Mouse (Mus musculus): ENCODE data around the gene Adamts17.
A peak's percentile ranks its signal among the peaks of the same experiment; 100 is the strongest.

The Adamts17 gene

GRCm38 (mm10) chr7:66933251-66933650 is 93.7 kb downstream of the Adamts17 start:
- DNase-seq (ENCODE audit: low spot score in 2 of 2) = no peak

DNA sequence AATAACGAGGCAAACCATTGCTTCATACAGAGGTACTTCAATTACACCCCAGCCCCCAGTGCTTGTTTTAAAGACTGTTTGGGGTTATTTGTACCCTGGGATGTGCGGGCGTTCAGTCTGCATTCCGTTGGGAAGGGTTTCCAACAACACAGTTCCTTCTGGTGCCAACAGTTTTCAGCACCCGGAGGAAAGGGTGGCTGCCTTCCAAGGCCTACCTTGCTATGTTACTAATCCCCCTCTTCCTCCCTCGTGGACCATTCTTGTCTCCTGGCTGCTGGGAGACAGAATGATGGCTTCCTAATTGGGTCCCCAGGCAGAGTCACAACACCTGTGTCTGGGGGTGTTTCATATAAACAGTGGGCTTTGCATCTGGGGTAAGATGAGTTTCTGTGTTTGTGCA is 94.5 kb downstream of the Adamts17 start:
- no peak for DNase-seq (ENCODE audit: low spot score in 2 of 2)

DNA sequence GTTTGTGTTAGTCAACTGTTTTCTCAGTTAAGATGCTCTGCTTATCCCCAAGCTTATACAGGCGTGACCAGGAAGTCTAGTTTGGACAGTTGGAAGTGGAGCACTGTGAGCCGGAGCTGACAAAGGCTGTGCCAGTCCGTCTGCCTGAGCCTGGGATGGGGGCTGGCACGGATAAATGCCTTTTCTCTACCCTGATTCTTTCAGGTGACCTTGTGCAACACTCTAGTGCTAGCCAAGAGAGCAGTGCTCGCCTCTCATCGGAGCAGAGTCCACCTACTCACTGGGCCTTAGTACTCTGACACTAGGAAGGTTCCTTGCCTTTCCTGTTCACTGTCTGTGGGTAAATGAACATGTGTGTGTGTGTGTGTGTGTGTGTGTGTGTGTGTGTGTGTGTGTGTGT is 95.5 kb downstream of the Adamts17 start:
- no peak for DNase-seq (ENCODE audit: low spot score in 2 of 2)

- DNase-seq (ENCODE audit: low spot score in 2 of 2) = no peak
These were observed 96.7 kb downstream of the Adamts17 start for GRCm38 (mm10) chr7:66936042-66936755.

GRCm38 (mm10) chr7:66936911-66937310 is 97.4 kb downstream of the Adamts17 start:
- no peak for DNase-seq (ENCODE audit: low spot score in 2 of 2)

- no peak for DNase-seq (ENCODE audit: low spot score in 2 of 2)
These were observed 99.7 kb downstream of the Adamts17 start for GRCm38 (mm10) chr7:66938988-66939783.

- no peak for DNase-seq (ENCODE audit: low spot score in 2 of 2)
These were observed 101.2 kb downstream of the Adamts17 start for GRCm38 (mm10) chr7:66940761-66941160.

DNA sequence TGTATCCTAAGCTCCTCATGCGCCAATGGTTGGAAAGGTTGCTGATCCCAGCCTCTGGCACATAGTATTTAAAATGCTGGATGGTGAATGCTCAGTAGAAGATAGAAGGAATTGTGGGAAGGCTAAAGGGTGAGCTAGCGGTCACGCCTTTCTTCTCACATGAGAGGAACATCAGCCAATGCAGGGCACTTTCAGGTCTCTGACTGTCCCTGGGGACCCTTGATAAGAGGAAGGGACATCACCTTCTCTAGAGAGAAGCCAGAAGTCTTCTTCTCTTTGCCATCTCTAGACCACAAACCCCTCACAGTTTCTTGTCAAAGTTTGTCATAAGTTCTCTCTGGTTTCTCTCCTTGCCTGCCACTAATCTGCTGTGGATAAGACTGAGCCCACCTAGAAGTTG is 109.5 kb downstream of the Adamts17 start:
- no peak for DNase-seq (ENCODE audit: low spot score in 2 of 2)

GRCm38 (mm10) chr7:66952921-66953320 is 113.4 kb downstream of the Adamts17 start:
- no peak for DNase-seq (ENCODE audit: low spot score in 2 of 2)

DNA sequence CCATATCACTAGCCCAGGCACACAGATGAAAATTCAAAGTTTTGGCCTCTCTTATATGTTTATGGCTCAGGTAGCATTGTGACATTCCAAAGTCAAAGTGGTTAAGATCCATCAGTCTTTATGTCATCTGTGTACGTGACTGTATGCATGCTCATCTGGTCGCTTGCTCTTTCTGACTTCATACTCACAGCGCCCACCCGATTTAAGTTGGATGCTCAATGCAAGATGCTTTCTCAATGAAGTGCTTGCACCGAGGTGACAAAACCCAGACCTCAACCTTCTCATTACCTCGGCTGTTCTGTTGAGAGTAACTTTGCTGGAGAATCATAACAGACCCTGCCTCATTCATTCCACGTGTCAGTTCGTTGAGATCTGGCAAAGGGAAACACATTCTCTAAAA is 114.5 kb downstream of the Adamts17 start:
- no peak for DNase-seq (ENCODE audit: low spot score in 2 of 2)

GRCm38 (mm10) chr7:66954723-66955122 is 115.2 kb downstream of the Adamts17 start:
- DNase-seq (ENCODE audit: low spot score in 2 of 2) = no peak

GRCm38 (mm10) chr7:66955455-66955919 is 116.0 kb downstream of the Adamts17 start:
- peak in 1 of 2 experiments; percentile 6 for DNase-seq (ENCODE audit: low spot score in 2 of 2)

- peak in 1 of 2 experiments; percentile 4 for DNase-seq (ENCODE audit: low spot score in 2 of 2)
These were observed 116.4 kb downstream of the Adamts17 start for GRCm38 (mm10) chr7:66955978-66956377.

DNA sequence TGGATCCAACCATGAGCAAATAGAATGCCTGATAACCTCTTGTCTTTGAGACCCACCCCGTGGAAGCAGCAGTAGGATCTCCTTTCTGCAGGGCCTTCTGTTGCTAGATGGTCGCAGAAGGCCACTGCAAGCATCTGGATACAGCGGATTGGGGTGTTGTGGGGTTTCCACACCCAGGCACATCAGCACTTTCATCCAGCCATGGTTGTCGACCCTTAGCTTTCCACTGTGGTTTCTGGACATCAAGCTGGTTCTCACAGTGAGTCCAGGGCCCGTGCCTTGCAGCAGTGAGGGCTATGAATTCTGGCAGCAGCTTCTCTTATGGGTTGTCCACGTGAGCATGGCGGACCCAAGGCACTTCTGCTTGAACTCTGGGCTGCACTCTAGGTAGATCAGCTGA is 118.2 kb downstream of the Adamts17 start:
- no peak for DNase-seq (ENCODE audit: low spot score in 2 of 2)

- no peak for DNase-seq (ENCODE audit: low spot score in 2 of 2)
These were observed 120.9 kb downstream of the Adamts17 start for GRCm38 (mm10) chr7:66960246-66961033.

GRCm38 (mm10) chr7:66962736-66963135 is 123.2 kb downstream of the Adamts17 start:
- DNase-seq (ENCODE audit: low spot score in 2 of 2) = no peak

- no peak for DNase-seq (ENCODE audit: low spot score in 2 of 2)
These were observed 124.0 kb downstream of the Adamts17 start for GRCm38 (mm10) chr7:66963541-66963940.

- no peak for DNase-seq (ENCODE audit: low spot score in 2 of 2)
These were observed 127.1 kb downstream of the Adamts17 start for GRCm38 (mm10) chr7:66966541-66967205.

DNA sequence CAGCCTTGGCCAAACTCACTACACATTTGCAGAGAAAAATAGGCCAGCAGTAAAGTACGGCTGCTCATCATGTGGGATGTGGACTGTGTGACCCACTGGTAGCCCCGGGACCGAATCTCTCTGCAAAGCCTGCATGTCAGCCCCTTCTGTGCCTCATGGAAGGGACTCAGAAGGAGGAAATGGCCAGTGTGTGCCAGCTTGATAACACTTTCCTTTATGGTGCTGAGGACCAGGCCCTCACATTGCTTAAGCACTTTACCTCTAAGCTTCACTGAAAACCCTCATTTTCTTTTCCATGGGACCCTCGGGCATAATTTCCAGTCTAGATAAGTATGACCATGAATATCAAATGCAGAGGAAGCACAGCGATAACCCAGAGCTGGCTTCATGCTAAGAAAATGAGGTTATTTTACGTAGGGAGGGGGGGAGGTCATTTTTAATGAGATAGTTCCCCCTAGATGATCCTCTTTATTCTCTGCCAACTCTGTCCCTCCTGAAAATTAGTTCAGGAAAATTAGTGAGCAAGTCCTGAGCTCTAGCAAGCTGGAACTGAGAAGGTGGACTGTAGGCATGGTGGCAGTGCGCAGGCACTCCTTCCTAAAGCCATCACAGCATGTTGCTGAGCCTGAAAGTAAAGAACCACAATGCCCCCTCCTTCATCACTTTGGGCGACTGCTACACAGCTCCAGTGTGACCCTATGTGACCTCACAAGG is 127.8 kb downstream of the Adamts17 start:
- DNase-seq (ENCODE audit: low spot score in 2 of 2) = no peak

- DNase-seq (ENCODE audit: low spot score in 2 of 2) = no peak
These were observed 129.1 kb downstream of the Adamts17 start for GRCm38 (mm10) chr7:66968661-66969060.

- no peak for DNase-seq (ENCODE audit: low spot score in 2 of 2)
These were observed 129.7 kb downstream of the Adamts17 start for GRCm38 (mm10) chr7:66969199-66969598.
